Mouse (Mus musculus): ENCODE results near the gene Haao. TPM values are rescaled to one million over a fixed set of nuclear protein-coding genes. Genes with fewer than 3 reads are reported as not detected.
A peak's percentile ranks its signal among the peaks of the same experiment; 100 is the strongest.

Gene Haao
- polyA plus RNA-seq, 1 experiment, result 213 TPM

DNA sequence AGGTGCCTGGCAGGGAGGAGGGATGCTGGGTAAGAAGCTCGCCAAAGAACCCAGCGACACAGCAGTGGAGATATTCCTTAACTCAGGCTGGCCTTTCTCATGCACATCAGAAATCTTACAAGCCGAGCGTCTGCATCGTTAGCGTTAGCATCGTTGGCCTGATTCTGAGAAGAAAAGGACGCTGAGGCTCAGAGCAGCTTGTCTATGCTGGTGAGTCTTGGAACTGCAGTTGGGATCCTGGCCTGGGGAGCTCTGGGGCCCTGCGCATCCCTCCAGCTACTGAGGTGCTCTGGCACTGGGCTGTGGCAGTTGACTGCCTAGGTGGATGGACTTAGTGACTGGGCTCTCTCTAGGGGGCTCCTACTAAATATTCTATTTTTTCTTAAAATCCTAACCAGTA, 8.6 kb downstream of the Haao start:
- Histone ChIP-seq H3K4me1 (ENCODE audit: control insufficient read depth, insufficient read depth, low read length) (no peaks in the 10 kb centered on the region), H3K4me3 (ENCODE audit: insufficient read depth, low read depth, low read length) (no peak overlapping the region), H3K27ac (ENCODE audit: insufficient read depth, low read depth, low read length) (no peak overlapping the region), H3K36me3 (ENCODE audit: control insufficient read depth, insufficient read depth, low read length) (no peaks in the 10 kb centered on the region), H3K27me3 (replicated peaks; ENCODE audit: control insufficient read depth, insufficient read depth, low read length) (no peaks in the 10 kb centered on the region)
- TF ChIP-seq CTCF (conservative IDR thresholded peaks at IDR 0.05; ENCODE audit: insufficient read depth, insufficient read length, low read depth, low read length), result 0 out of 2 replicates have a peak, but pooled peaks have one; percentile 5
- TF ChIP-seq POLR2A (IDR thresholded peaks at IDR 0.05; ENCODE audit: low read depth, low read length), result no peak
- 73% methylated on average over 9 of the region's 9 CpGs for WGBS
- DNase-seq, result no peak

DNA sequence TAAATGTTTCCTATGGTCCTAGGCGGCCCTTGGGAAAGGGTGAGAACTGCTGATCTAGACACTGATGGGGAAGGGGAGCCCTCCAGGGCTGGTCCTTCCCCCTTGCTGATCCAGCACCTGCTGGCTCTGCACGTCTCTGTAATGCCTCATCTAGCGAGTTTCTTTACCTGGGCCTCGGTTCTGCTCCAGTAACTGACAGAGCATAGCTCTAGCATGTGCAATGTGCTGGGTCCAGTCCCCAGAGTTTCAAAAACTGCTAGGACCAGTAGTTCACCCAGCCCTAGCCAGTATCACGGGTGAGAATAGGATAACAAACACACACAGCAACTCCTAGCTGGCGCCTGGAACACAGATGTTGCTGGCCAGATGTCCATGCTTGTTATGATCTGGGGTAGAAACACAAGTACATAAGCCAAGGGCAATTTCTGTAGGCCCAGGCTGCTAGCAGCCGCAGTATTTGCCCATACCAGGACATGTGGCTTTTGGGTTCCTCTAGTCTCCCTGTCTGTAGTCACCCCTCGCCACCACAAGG, 10.0 kb downstream of the Haao start:
- DNase-seq, result no peak
- WGBS, result 74% methylated on average over 8 of the region's 8 CpGs
- H3K4me1 ChIP-seq (ENCODE audit: control insufficient read depth, insufficient read depth, low read length), result no peaks in the 10 kb centered on the region

DNA sequence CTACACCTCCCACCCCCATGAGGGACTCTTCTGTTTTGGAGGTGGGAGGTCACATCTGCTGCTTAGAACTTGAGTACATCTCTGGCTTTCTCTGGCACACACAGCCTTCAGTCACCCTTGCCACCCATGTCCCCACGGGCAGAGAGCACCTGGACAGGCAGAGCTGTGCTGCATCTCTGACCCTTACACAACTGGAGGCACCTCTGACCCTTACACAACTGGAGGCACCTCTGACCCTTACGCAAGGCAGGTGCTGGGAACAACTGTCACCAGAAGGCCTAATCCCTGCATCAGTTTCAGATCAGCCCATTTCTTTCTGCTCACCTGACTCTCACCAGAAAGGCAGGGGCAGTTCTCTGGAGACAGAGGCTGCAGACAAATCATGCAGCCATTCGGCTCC, 11.7 kb downstream of the Haao start:
- H3K27me3 ChIP-seq (replicated peaks; ENCODE audit: control insufficient read depth, insufficient read depth, low read length), result no peaks in the 10 kb centered on the region
- no peaks in the 10 kb centered on the region for H3K4me1 ChIP-seq (ENCODE audit: control insufficient read depth, insufficient read depth, low read length)
- H3K36me3 ChIP-seq (ENCODE audit: control insufficient read depth, insufficient read depth, low read length), result no peaks in the 10 kb centered on the region
- H3K4me3 ChIP-seq (ENCODE audit: insufficient read depth, low read depth, low read length), result no peak overlapping the region
- 71% methylated on average over 3 of the region's 3 CpGs for WGBS
- DNase-seq, result no peak
- no peak for TF ChIP-seq CTCF (conservative IDR thresholded peaks at IDR 0.05; ENCODE audit: insufficient read depth, insufficient read length, low read depth, low read length)
- TF ChIP-seq POLR2A (IDR thresholded peaks at IDR 0.05; ENCODE audit: low read depth, low read length), result no peak
- H3K27ac ChIP-seq (ENCODE audit: insufficient read depth, low read depth, low read length), result no peak overlapping the region

More for the DNA sequence above, 10.0 kb downstream of the Haao start:
- TF ChIP-seq CTCF (conservative IDR thresholded peaks at IDR 0.05; ENCODE audit: insufficient read depth, insufficient read length, low read depth, low read length), result no peak
- TF ChIP-seq POLR2A (IDR thresholded peaks at IDR 0.05; ENCODE audit: low read depth, low read length), result no peak
- Histone ChIP-seq H3K27ac (ENCODE audit: insufficient read depth, low read depth, low read length) (no peak overlapping the region), H3K4me3 (ENCODE audit: insufficient read depth, low read depth, low read length) (no peak overlapping the region), H3K27me3 (replicated peaks; ENCODE audit: control insufficient read depth, insufficient read depth, low read length) (no peaks in the 10 kb centered on the region), H3K36me3 (ENCODE audit: control insufficient read depth, insufficient read depth, low read length) (no peaks in the 10 kb centered on the region)

DNA sequence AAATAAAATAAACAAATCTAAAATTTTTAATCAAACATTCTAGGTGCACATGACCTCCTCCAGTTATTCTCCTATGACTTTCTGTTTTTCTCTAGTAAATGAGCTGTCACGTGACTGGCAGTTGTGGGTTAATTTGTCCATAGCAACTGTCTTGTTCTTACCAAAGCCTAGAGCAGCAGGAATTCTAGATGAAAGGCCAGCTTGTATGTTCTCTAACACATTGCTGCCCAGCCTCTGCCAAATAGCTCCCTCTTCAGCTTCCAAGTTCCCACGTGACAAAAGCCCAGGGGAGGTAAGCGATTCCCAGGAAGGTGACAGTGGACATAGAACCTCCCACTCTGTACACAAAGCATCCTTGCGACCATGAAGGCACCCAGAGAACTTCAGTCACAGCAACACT, 13.6 kb downstream of the Haao start:
- no peak for TF ChIP-seq CTCF (conservative IDR thresholded peaks at IDR 0.05; ENCODE audit: insufficient read depth, insufficient read length, low read depth, low read length)
- 45% methylated on average over 4 of the region's 4 CpGs for WGBS
- no peak overlapping the region for H3K27ac ChIP-seq (ENCODE audit: insufficient read depth, low read depth, low read length)

DNA sequence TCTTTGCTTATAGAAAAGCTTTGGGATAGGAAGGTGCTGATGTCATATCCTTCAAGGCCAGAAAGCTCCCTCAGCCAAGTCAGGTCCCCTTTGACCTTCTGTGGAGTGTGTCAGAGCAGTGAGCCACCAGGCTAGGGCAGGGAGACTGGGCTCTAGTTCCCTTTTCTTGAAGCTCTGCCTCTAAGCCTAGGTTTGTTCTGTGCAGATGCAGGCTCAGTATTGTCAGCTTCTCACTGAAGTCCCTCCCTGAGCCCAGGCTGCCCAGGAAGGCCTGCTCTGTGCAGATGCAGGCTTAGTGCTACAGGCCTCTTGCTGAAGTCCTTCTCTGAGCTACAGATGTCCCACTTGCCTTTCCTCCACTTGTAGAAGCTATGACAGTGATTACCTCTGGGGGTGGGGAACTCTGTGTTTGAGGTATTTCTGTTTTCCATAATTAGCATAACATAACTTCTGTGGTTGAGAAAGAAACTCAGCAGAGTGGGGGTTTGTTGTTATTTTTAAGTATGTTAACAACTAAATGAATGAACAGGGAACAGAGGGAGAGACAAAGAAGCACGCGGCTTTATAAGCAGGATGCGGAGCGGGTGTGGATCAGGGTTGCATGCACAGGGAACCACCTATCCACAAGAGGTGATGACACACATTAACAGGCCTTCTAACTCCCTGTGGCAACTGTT, 17.0 kb downstream of the Haao start:
- Histone ChIP-seq H3K27ac (ENCODE audit: insufficient read depth, low read depth, low read length) (no peak overlapping the region), H3K4me1 (ENCODE audit: control insufficient read depth, insufficient read depth, low read length) (no peaks in the 10 kb centered on the region), H3K27me3 (replicated peaks; ENCODE audit: control insufficient read depth, insufficient read depth, low read length) (no peaks in the 10 kb centered on the region), H3K36me3 (ENCODE audit: control insufficient read depth, insufficient read depth, low read length) (no peaks in the 10 kb centered on the region), H3K4me3 (ENCODE audit: insufficient read depth, low read depth, low read length) (no peak overlapping the region)
- DNase-seq, result no peak
- WGBS, result 95% methylated on average over 4 of the region's 4 CpGs
- TF ChIP-seq POLR2A (IDR thresholded peaks at IDR 0.05; ENCODE audit: low read depth, low read length) (no peak), CTCF (conservative IDR thresholded peaks at IDR 0.05; ENCODE audit: insufficient read depth, insufficient read length, low read depth, low read length) (no peak)

More for the DNA sequence above, 13.6 kb downstream of the Haao start:
- no peaks in the 10 kb centered on the region for H3K27me3 ChIP-seq (replicated peaks; ENCODE audit: control insufficient read depth, insufficient read depth, low read length)
- DNase-seq, result no peak
- H3K4me1 ChIP-seq (ENCODE audit: control insufficient read depth, insufficient read depth, low read length), result no peaks in the 10 kb centered on the region
- no peak overlapping the region for H3K4me3 ChIP-seq (ENCODE audit: insufficient read depth, low read depth, low read length)
- H3K36me3 ChIP-seq (ENCODE audit: control insufficient read depth, insufficient read depth, low read length), result no peaks in the 10 kb centered on the region

DNA sequence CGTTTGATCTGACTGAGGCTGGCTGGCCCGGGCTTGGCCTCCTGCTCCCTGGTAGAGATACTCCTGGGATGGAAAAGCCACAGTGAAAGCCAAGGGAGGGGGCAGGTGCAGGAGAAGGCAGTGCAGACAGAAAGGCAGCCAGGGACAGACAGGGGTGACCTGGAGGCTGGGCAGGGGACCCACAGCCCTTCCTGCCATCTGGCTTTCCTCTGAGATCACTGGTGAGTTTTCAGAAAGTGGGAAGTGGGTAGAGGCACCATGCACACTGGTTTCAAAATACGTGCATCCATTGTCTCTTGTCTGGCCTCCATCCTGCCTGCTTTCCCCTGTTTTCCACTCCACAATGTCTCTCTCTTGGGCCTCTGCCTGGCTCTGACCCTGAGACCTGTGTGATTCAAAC, 18.4 kb downstream of the Haao start:
- WGBS, result 58% methylated on average over 3 of the region's 3 CpGs
- H3K27ac ChIP-seq (ENCODE audit: insufficient read depth, low read depth, low read length), result no peak overlapping the region
- no peaks in the 10 kb centered on the region for H3K27me3 ChIP-seq (replicated peaks; ENCODE audit: control insufficient read depth, insufficient read depth, low read length)
- no peaks in the 10 kb centered on the region for H3K4me1 ChIP-seq (ENCODE audit: control insufficient read depth, insufficient read depth, low read length)
- no peak overlapping the region for H3K4me3 ChIP-seq (ENCODE audit: insufficient read depth, low read depth, low read length)
- TF ChIP-seq POLR2A (IDR thresholded peaks at IDR 0.05; ENCODE audit: low read depth, low read length) (no peak), CTCF (conservative IDR thresholded peaks at IDR 0.05; ENCODE audit: insufficient read depth, insufficient read length, low read depth, low read length) (no peak)
- H3K36me3 ChIP-seq (ENCODE audit: control insufficient read depth, insufficient read depth, low read length), result no peaks in the 10 kb centered on the region
- DNase-seq, result no peak

DNA sequence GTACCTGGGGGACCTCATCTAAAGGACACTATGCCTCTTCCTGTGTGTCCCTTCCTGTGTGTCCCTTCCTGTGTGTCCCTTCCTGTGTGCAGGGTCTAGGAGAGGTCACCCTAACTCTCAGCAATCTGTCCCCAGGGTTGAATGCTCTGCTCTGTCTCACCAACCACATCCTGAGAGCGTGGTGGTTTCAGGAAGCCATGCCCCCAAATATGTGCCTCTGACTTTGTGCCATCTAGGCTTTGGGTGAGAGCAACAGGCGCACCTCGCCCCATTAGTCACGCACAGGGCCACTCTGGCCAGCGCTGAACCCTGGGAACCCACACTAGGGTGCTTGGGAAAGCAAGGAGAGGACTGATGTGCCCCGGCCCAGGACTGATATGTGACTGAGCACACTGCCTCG, 23.9 kb downstream of the Haao start:
- H3K4me3 ChIP-seq (ENCODE audit: insufficient read depth, low read depth, low read length), result no peak overlapping the region
- TF ChIP-seq POLR2A (IDR thresholded peaks at IDR 0.05; ENCODE audit: low read depth, low read length), result no peak
- no peak for TF ChIP-seq CTCF (conservative IDR thresholded peaks at IDR 0.05; ENCODE audit: insufficient read depth, insufficient read length, low read depth, low read length)
- WGBS, result 78% methylated on average over 7 of the region's 7 CpGs
- H3K36me3 ChIP-seq (ENCODE audit: control insufficient read depth, insufficient read depth, low read length), result no peaks in the 10 kb centered on the region
- H3K4me1 ChIP-seq (ENCODE audit: control insufficient read depth, insufficient read depth, low read length), result no peaks in the 10 kb centered on the region
- H3K27ac ChIP-seq (ENCODE audit: insufficient read depth, low read depth, low read length), result no peak overlapping the region
- DNase-seq, result no peak
- no peaks in the 10 kb centered on the region for H3K27me3 ChIP-seq (replicated peaks; ENCODE audit: control insufficient read depth, insufficient read depth, low read length)
